Mouse (Mus musculus): ENCODE measurements around the gene Vmn1r168. TPM values are rescaled to one million over a fixed set of nuclear protein-coding genes. Genes with fewer than 3 reads are reported as not detected.
"Not testable (repeated sequence)": the region's sequence is repeated elsewhere in the genome, so short reads cannot be mapped to it uniquely, and the experiment has no call there.

The Vmn1r168 gene
- not detected in 2 replicates for polyA plus RNA-seq (2015; fragmentation: Nextera tagmentation; extraction: Ambion mirVana)

DNA sequence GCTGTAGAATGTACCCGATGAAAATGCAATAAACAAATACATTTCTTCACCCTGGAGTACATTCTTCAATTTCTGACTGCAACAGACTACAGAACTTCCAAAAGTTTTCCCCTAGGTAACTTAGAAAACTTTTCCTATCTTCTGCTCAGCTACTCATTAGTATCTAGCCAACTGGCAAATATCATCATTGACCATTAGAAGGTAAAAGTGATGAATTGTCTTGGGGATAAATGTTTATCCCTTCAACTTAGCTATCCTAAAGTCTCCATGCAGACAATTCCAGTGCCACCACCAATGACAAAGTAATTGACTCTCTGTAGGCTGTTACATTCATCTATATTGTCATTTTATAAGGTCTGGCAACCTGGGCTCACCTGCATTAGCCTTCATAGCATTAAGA is at the start of gene Vmn1r168:
Gene Vmn1r168 (plus strand): TSS at position 301 of the 400 bp plus-strand sequence.
- H3K4me3 ChIP-seq; H3K9me3 ChIP-seq (replicated peaks); H3K4me1 ChIP-seq (replicated peaks); H3K4me2 ChIP-seq; ATAC-seq (replicated peaks; ENCODE audit: insufficient number of reproducible peaks, insufficient read depth, low FRiP score, low read depth); H3K27me3 ChIP-seq; H3K36me3 ChIP-seq; H3K9ac ChIP-seq; H3K27ac ChIP-seq: not testable (repeated sequence)
- WGBS = no CpG with 5 or more reads among the region's 1 CpGs

DNA sequence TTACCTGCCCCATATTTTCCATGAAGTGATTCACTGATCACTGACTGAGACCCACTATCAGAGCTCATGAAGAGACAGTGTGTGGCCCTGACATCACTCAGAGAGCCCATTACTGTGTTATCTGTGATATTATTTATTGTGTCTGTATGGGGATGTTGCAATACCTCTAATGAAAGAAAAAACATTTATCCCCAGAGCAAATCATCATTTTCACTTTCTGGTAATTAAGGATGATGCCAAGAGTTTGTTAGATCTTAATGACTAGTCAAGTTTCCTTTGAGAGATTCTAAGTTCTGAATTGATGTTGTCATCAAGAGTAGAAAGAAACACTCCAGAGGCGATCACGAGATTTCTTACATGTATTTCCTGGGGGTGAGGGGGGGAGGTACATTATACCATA is 32.4 kb upstream of the Vmn1r168 start, which contains the start of gene Vmn1r167:
Gene Vmn1r167 (minus strand): TSS at position 101 of the 400 bp plus-strand sequence.
- not testable (repeated sequence) for ATAC-seq (replicated peaks; ENCODE audit: insufficient number of reproducible peaks, insufficient read depth, low FRiP score, low read depth)
- WGBS = 81% methylated on average over 2 of the region's 2 CpGs

DNA sequence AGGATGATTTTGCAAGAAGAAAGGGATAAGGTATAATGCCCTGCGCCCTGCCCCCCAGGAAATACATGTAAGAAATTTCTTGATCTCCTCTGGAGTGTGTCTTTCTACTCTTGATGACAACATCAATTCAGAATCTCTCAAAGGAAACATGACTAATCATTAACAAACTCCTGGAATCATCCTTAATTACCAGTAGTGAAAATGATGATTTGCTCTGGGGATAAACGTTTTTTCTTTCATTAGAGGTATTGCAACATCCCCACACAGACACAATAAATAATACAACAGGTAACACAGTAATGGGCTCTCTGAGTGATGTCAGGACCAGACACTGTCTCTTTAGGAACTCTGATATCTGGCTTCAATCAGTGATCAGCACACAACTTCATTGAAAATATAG is 35.7 kb downstream of the Vmn1r168 start, which contains the start of gene Vmn1r169:
Gene Vmn1r169 (plus strand): TSS at position 301 of the 400 bp plus-strand sequence.
- not testable (repeated sequence) for H3K9me3 ChIP-seq (replicated peaks); H3K4me1 ChIP-seq (replicated peaks); H3K4me3 ChIP-seq; H3K27me3 ChIP-seq; ATAC-seq (replicated peaks; ENCODE audit: insufficient number of reproducible peaks, insufficient read depth, low FRiP score, low read depth); H3K4me2 ChIP-seq; H3K36me3 ChIP-seq; H3K27ac ChIP-seq; H3K9ac ChIP-seq
- WGBS = 48% methylated on average over 1 of the region's 2 CpGs

More for the DNA sequence above, 32.4 kb upstream of the Vmn1r168 start, which contains the start of gene Vmn1r167:
- not testable (repeated sequence) for H3K27me3 ChIP-seq; H3K4me1 ChIP-seq (replicated peaks); H3K4me2 ChIP-seq; H3K36me3 ChIP-seq; H3K9me3 ChIP-seq (replicated peaks); H3K9ac ChIP-seq; H3K27ac ChIP-seq; H3K4me3 ChIP-seq

Other genes starting within 250 kb of the Vmn1r168 start
- gene Nlrp4e, start 238.5 kb upstream of the Vmn1r168 start, polyA plus RNA-seq (2015; fragmentation: Nextera tagmentation; extraction: Ambion mirVana) = not detected in 2 replicates
- gene Nlrp5, start 153.8 kb upstream of the Vmn1r168 start, polyA plus RNA-seq (2015; fragmentation: Nextera tagmentation; extraction: Ambion mirVana) = not detected in 2 replicates
- not detected in 2 replicates for gene Vmn1r167, start 32.5 kb upstream of the Vmn1r168 start, polyA plus RNA-seq (2015; fragmentation: Nextera tagmentation; extraction: Ambion mirVana)
- not detected in 2 replicates for gene Vmn1r169, start 35.8 kb downstream of the Vmn1r168 start, polyA plus RNA-seq (2015; fragmentation: Nextera tagmentation; extraction: Ambion mirVana)
- gene Vmn1r170, start 66.4 kb downstream of the Vmn1r168 start, polyA plus RNA-seq (2015; fragmentation: Nextera tagmentation; extraction: Ambion mirVana) = not detected in 2 replicates
- gene Vmn1r171, start 91.0 kb downstream of the Vmn1r168 start, polyA plus RNA-seq (2015; fragmentation: Nextera tagmentation; extraction: Ambion mirVana) = not detected in 2 replicates
- not detected in 2 replicates for gene Vmn1r172, start 118.6 kb downstream of the Vmn1r168 start, polyA plus RNA-seq (2015; fragmentation: Nextera tagmentation; extraction: Ambion mirVana)
- gene Vmn1r173, start 161.0 kb downstream of the Vmn1r168 start, polyA plus RNA-seq (2015; fragmentation: Nextera tagmentation; extraction: Ambion mirVana) = not detected in 2 replicates
- not detected in 2 replicates for gene Vmn1r174, start 212.5 kb downstream of the Vmn1r168 start, polyA plus RNA-seq (2015; fragmentation: Nextera tagmentation; extraction: Ambion mirVana)